Mouse (Mus musculus): Measurements from ENCODE around the gene Gucd1. TPM values are rescaled to one million over a fixed set of nuclear protein-coding genes. Genes with fewer than 3 reads are reported as not detected.
"Not testable (repeated sequence)": the region's sequence is repeated elsewhere in the genome, so short reads cannot be mapped to it uniquely, and the experiment has no call there.

The Gucd1 gene
- polyA plus RNA-seq, 1 experiment from 2014 or later, result 24.0 TPM

GRCm38 (mm10) chr10:75515216-75516037 is 2.3 kb downstream of the Gucd1 start:
- Histone ChIP-seq H3K9ac (replicated peaks) (0 out of 2 replicates have a peak overlapping the region, but pooled peaks have one; percentile 89), H3K9me3 (no peaks in the 10 kb centered on the region), H3K27me3 (no peaks in the 10 kb centered on the region), H3K4me3 (replicated peaks) (no peak overlapping the region; the same call in 1 of the 2 replicates), H3K4me1 (replicated peaks) (peaks cover 25% of the 10 kb centered on the region), H3K4me2 (peak overlapping the region; percentile 93), H3K27ac (no peak overlapping the region), H3K36me3 (peaks cover 39% of the 10 kb centered on the region)
- ATAC-seq (ENCODE audit: insufficient number of reproducible peaks, insufficient read depth, low FRiP score, low TSS enrichment, low read depth), result no peak
- 57% methylated on average over 4 of the region's 4 CpGs for WGBS

GRCm38 (mm10) chr10:75514361-75514760 is 3.4 kb downstream of the Gucd1 start:
- 71% methylated on average over 7 of the region's 7 CpGs for WGBS

GRCm38 (mm10) chr10:75513306-75514067 is 4.3 kb downstream of the Gucd1 start:
- no peak overlapping the region for H3K4me3 ChIP-seq (replicated peaks)
- no peak for ATAC-seq (ENCODE audit: insufficient number of reproducible peaks, insufficient read depth, low FRiP score, low TSS enrichment, low read depth)
- WGBS, result 91% methylated on average over 8 of the region's 8 CpGs

More at GRCm38 (mm10) chr10:75514361-75514760, 3.4 kb downstream of the Gucd1 start:
- no peak overlapping the region for H3K9ac ChIP-seq (replicated peaks)
- H3K27me3 ChIP-seq, result no peaks in the 10 kb centered on the region
- no peak overlapping the region for H3K4me3 ChIP-seq (replicated peaks)
- ATAC-seq (ENCODE audit: insufficient number of reproducible peaks, insufficient read depth, low FRiP score, low TSS enrichment, low read depth), result no peak
- peaks cover 39% of the 10 kb centered on the region for H3K36me3 ChIP-seq
- H3K27ac ChIP-seq, result no peak overlapping the region
- peaks cover 23% of the 10 kb centered on the region for H3K4me1 ChIP-seq (replicated peaks)
- H3K4me2 ChIP-seq, result no peak overlapping the region
- no peaks in the 10 kb centered on the region for H3K9me3 ChIP-seq

DNA sequence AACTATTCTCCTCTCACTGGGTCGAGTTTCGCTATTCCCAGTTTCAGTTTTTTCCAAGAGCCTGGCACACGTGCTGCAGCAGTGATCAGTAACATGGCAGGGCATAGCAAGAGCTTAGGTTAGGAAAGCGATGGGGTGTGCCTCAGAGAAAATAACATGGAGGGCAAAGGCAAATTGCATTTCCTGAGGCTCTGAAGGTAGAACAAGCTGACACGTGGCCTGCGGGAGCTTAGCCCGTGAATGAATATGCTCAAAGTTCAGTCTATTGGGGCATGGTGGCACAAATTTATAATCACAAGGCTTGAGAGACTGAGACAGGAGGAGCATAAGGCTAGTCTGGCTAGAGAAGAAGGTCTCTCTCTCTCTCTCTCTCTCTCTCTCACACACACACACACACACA is 5.0 kb downstream of the Gucd1 start:
- Histone ChIP-seq H3K9me3 (no peaks in the 10 kb centered on the region), H3K9ac (replicated peaks) (no peak overlapping the region), H3K27ac (no peak overlapping the region), H3K4me1 (replicated peaks) (peaks cover 14% of the 10 kb centered on the region), H3K27me3 (no peaks in the 10 kb centered on the region), H3K36me3 (peaks cover 52% of the 10 kb centered on the region), H3K4me2 (no peak overlapping the region), H3K4me3 (replicated peaks) (no peak overlapping the region)
- 92% methylated on average over 7 of the region's 7 CpGs for WGBS
- ATAC-seq (ENCODE audit: insufficient number of reproducible peaks, insufficient read depth, low FRiP score, low TSS enrichment, low read depth), result no peak

More at GRCm38 (mm10) chr10:75513306-75514067, 4.3 kb downstream of the Gucd1 start:
- no peak overlapping the region for H3K4me2 ChIP-seq
- H3K27ac ChIP-seq, result no peak overlapping the region
- H3K9ac ChIP-seq (replicated peaks), result no peak overlapping the region
- H3K4me1 ChIP-seq (replicated peaks), result peaks cover 15% of the 10 kb centered on the region
- no peaks in the 10 kb centered on the region for H3K9me3 ChIP-seq
- no peaks in the 10 kb centered on the region for H3K27me3 ChIP-seq
- H3K36me3 ChIP-seq, result peaks cover 46% of the 10 kb centered on the region

- H3K27ac ChIP-seq, result no peak overlapping the region
Measured at GRCm38 (mm10) chr10:75511897-75512296, 5.9 kb downstream of the Gucd1 start.

GRCm38 (mm10) chr10:75511060-75511459 is 6.7 kb downstream of the Gucd1 start:
- no peak for ATAC-seq (ENCODE audit: insufficient number of reproducible peaks, insufficient read depth, low FRiP score, low TSS enrichment, low read depth)

More at GRCm38 (mm10) chr10:75511897-75512296, 5.9 kb downstream of the Gucd1 start:
- Histone ChIP-seq H3K9ac (replicated peaks) (no peak overlapping the region), H3K27me3 (no peaks in the 10 kb centered on the region), H3K4me3 (replicated peaks) (no peak overlapping the region), H3K9me3 (no peaks in the 10 kb centered on the region), H3K4me1 (replicated peaks) (peaks cover 14% of the 10 kb centered on the region), H3K36me3 (peaks cover 61% of the 10 kb centered on the region), H3K4me2 (no peak overlapping the region)
- ATAC-seq (ENCODE audit: insufficient number of reproducible peaks, insufficient read depth, low FRiP score, low TSS enrichment, low read depth), result no peak
- WGBS, result 94% methylated on average over 7 of the region's 7 CpGs

GRCm38 (mm10) chr10:75510446-75510845 is 7.3 kb downstream of the Gucd1 start:
- peaks cover 2% of the 10 kb centered on the region for H3K4me1 ChIP-seq (replicated peaks)
- no peak for ATAC-seq (ENCODE audit: insufficient number of reproducible peaks, insufficient read depth, low FRiP score, low TSS enrichment, low read depth)
- no peaks in the 10 kb centered on the region for H3K27me3 ChIP-seq
- WGBS, result 93% methylated on average over 7 of the region's 7 CpGs
- no peaks in the 10 kb centered on the region for H3K9me3 ChIP-seq
- no peak overlapping the region for H3K4me3 ChIP-seq (replicated peaks)
- peaks cover 68% of the 10 kb centered on the region for H3K36me3 ChIP-seq
- H3K27ac ChIP-seq, result no peak overlapping the region
- no peak overlapping the region for H3K9ac ChIP-seq (replicated peaks)
- H3K4me2 ChIP-seq, result no peak overlapping the region

More at GRCm38 (mm10) chr10:75511060-75511459, 6.7 kb downstream of the Gucd1 start:
- H3K36me3 ChIP-seq, result peaks cover 68% of the 10 kb centered on the region
- 85% methylated on average over 9 of the region's 9 CpGs for WGBS
- H3K9me3 ChIP-seq, result no peaks in the 10 kb centered on the region
- no peak overlapping the region for H3K4me3 ChIP-seq (replicated peaks)
- H3K4me2 ChIP-seq, result no peak overlapping the region
- peaks cover 8% of the 10 kb centered on the region for H3K4me1 ChIP-seq (replicated peaks)
- no peaks in the 10 kb centered on the region for H3K27me3 ChIP-seq
- no peak overlapping the region for H3K27ac ChIP-seq
- no peak overlapping the region for H3K9ac ChIP-seq (replicated peaks)

- not testable (repeated sequence) for H3K27me3 ChIP-seq; H3K4me3 ChIP-seq (replicated peaks); H3K9ac ChIP-seq (replicated peaks); H3K9me3 ChIP-seq; H3K27ac ChIP-seq; H3K4me2 ChIP-seq; ATAC-seq (ENCODE audit: insufficient number of reproducible peaks, insufficient read depth, low FRiP score, low TSS enrichment, low read depth); H3K4me1 ChIP-seq (replicated peaks)
- 89% methylated on average over 3 of the region's 3 CpGs for WGBS
- peaks cover 52% of the 10 kb centered on the region for H3K36me3 ChIP-seq
Measured at GRCm38 (mm10) chr10:75505928-75506327, 11.8 kb downstream of the Gucd1 start.

- Histone ChIP-seq H3K9ac (replicated peaks) (no peak overlapping the region), H3K36me3 (peaks cover 43% of the 10 kb centered on the region), H3K27ac (no peak overlapping the region), H3K4me2 (no peak overlapping the region), H3K9me3 (no peaks in the 10 kb centered on the region), H3K4me1 (replicated peaks) (no peaks in the 10 kb centered on the region), H3K27me3 (no peaks in the 10 kb centered on the region), H3K4me3 (replicated peaks) (no peak overlapping the region)
- WGBS, result 67% methylated on average over 3 of the region's 3 CpGs
- no peak for ATAC-seq (ENCODE audit: insufficient number of reproducible peaks, insufficient read depth, low FRiP score, low TSS enrichment, low read depth)
Measured at GRCm38 (mm10) chr10:75505130-75505495, 12.7 kb downstream of the Gucd1 start.

- no peaks in the 10 kb centered on the region for H3K4me1 ChIP-seq (replicated peaks)
- H3K9me3 ChIP-seq, result no peaks in the 10 kb centered on the region
- H3K27ac ChIP-seq, result no peak overlapping the region
- H3K9ac ChIP-seq (replicated peaks), result no peak overlapping the region
- 84% methylated on average over 8 of the region's 8 CpGs for whole genome bisulfite sequencing
- H3K4me3 ChIP-seq (replicated peaks), result no peak overlapping the region
- H3K27me3 ChIP-seq, result no peaks in the 10 kb centered on the region
- no peak overlapping the region for H3K4me2 ChIP-seq
- peaks cover 37% of the 10 kb centered on the region for H3K36me3 ChIP-seq
- no peak for ATAC-seq (ENCODE audit: insufficient number of reproducible peaks, insufficient read depth, low FRiP score, low TSS enrichment, low read depth)
Measured at GRCm38 (mm10) chr10:75504234-75505129, 13.3 kb downstream of the Gucd1 start.

Data from limb, embryonic 12.5 days (tissue).